Mouse (Mus musculus) forebrain, embryonic 11.5 days (tissue): Measurements from ENCODE around the gene Galnt13. TPM values are rescaled to one million over a fixed set of nuclear protein-coding genes. Genes with fewer than 3 reads are reported as not detected.

Source experiments
- ATAC-seq: fragments of 200-750 bp; cut with Nextera tagmentation; replicated peaks from 2 replicates; pipeline ENCODE4 v1.8.0; 2017; ENCODE audit warnings: moderate TSS enrichment; ENCODE audit not compliant: low FRiP score
- DNase-seq: peaks from one replicate; pipeline ENCODE4 v3.0.0-alpha.2; 2017; ENCODE audit warnings: low spot score
- H3K27ac ChIP-seq: fragments of 300-500 bp; sonication (generic); 2 replicates; pipeline ENCODE4 v1.5.1; 2014; ENCODE audit warnings: low read depth, low read length
- H3K27me3 ChIP-seq: fragments of 300-500 bp; sonication (generic); 2 replicates; pipeline ENCODE4 v1.6.1; 2014; ENCODE audit warnings: mild to moderate bottlenecking, low read length, mixed read lengths; ENCODE audit not compliant: control insufficient read depth, insufficient read depth
- H3K36me3 ChIP-seq: fragments of 300-500 bp; sonication (generic); 2 replicates; pipeline ENCODE4 v1.6.1; 2014; ENCODE audit warnings: mild to moderate bottlenecking, low read length, moderate library complexity, mixed read lengths; ENCODE audit not compliant: control insufficient read depth, insufficient read depth
- H3K4me1 ChIP-seq: fragments of 300-500 bp; sonication (generic); replicated peaks from 2 replicates; pipeline ENCODE4 v1.6.1; 2014; ENCODE audit warnings: low read length, mixed read lengths; ENCODE audit not compliant: control insufficient read depth, insufficient read depth
- H3K4me2 ChIP-seq: fragments of 300-500 bp; sonication (generic); 2 replicates; pipeline ENCODE4 v1.6.1; 2014; ENCODE audit warnings: low read depth, mild to moderate bottlenecking, low read length, moderate library complexity, mixed read lengths; ENCODE audit not compliant: severe bottlenecking
- H3K4me3 ChIP-seq: fragments of 300-500 bp; sonication (generic); 2 replicates; pipeline ENCODE4 v1.5.1; 2014; ENCODE audit warnings: low read depth, low read length
- H3K9ac ChIP-seq: fragments of 300-500 bp; sonication (generic); 2 replicates; pipeline ENCODE4 v1.6.1; 2014; ENCODE audit warnings: low read length
- H3K9me3 ChIP-seq: fragments of 300-500 bp; sonication (generic); 2 replicates; pipeline ENCODE4 v1.6.1; 2016; ENCODE audit warnings: low read length, mixed read lengths; ENCODE audit not compliant: control insufficient read depth
- WGBS: fragments of 180-500 bp; shearing (Covaris S2); extraction: QIAGEN DNeasy Blood & Tissue Kit; methylation state at CpG from one replicate; pipeline ENCODE4 v1.1.7; 2014; 5-methylcytosine and 5-hydroxymethylcytosine counted together
- polyA plus RNA-seq: library from polyadenylated mRNA; unstranded; fragments of >200 nt; fragmentation: Nextera tagmentation; extraction: Ambion mirVana; gene quantifications from 2 replicates; pipeline ENCODE4 v1.2.1, GENCODE M21; 2014

Gene Galnt13
- polyA plus RNA-seq, 1 experiment from 2014 or later: 1.3 TPM

GRCm38 (mm10) chr2:55103521-55103920 is 667.4 kb downstream of the Galnt13 start:
- H3K36me3 ChIP-seq: no peaks in the 10 kb centered on the region
- no peak overlapping the region for H3K9ac ChIP-seq
- no peaks in the 10 kb centered on the region for H3K4me1 ChIP-seq
- no peaks in the 10 kb centered on the region for H3K9me3 ChIP-seq
- H3K27ac ChIP-seq: no peak overlapping the region
- H3K4me3 ChIP-seq: no peak overlapping the region
- no peaks in the 10 kb centered on the region for H3K27me3 ChIP-seq
- no peak for DNase-seq
- ATAC-seq: 0 out of 2 replicates have a peak, but pooled peaks have one; percentile 42
- no peak overlapping the region for H3K4me2 ChIP-seq
- 97% methylated on average over 5 of the region's 5 CpGs for WGBS

- WGBS: 78% methylated on average over 3 of the region's 3 CpGs
- no peaks in the 10 kb centered on the region for H3K27me3 ChIP-seq
- H3K4me3 ChIP-seq: no peak overlapping the region
- no peaks in the 10 kb centered on the region for H3K36me3 ChIP-seq
- ATAC-seq: no peak
- no peak overlapping the region for H3K4me2 ChIP-seq
- no peaks in the 10 kb centered on the region for H3K9me3 ChIP-seq
- H3K4me1 ChIP-seq: no peaks in the 10 kb centered on the region
- H3K9ac ChIP-seq: no peak overlapping the region
- no peak overlapping the region for H3K27ac ChIP-seq
- no peak for DNase-seq
Measured at GRCm38 (mm10) chr2:55107828-55108227, 671.7 kb downstream of the Galnt13 start.

DNA sequence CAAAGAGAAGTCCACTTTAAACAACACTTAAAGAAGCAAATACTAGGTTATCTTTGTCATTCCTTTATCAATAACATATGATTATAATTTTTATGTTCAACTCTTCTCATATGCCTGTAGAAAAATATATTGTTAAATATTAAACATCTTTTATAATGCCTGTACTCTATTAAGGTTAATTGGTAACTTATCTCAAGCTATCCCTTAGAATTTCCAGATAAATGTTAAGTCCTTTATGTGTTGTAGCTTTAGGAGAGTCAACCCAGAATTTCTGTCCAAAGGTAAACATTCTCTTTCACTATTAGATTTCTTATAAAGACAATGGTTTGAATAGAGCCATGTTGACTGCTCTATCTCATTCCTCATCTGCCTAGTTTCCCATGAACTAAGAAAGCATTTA is 717.0 kb downstream of the Galnt13 start:
- H3K9ac ChIP-seq: no peak overlapping the region
- H3K27me3 ChIP-seq: no peaks in the 10 kb centered on the region
- H3K36me3 ChIP-seq: no peaks in the 10 kb centered on the region
- no peaks in the 10 kb centered on the region for H3K4me1 ChIP-seq
- H3K4me2 ChIP-seq: no peak overlapping the region
- H3K4me3 ChIP-seq: no peak overlapping the region
- DNase-seq (no peak), ATAC-seq (no peak)
- H3K27ac ChIP-seq: no peak overlapping the region
- no peaks in the 10 kb centered on the region for H3K9me3 ChIP-seq

DNA sequence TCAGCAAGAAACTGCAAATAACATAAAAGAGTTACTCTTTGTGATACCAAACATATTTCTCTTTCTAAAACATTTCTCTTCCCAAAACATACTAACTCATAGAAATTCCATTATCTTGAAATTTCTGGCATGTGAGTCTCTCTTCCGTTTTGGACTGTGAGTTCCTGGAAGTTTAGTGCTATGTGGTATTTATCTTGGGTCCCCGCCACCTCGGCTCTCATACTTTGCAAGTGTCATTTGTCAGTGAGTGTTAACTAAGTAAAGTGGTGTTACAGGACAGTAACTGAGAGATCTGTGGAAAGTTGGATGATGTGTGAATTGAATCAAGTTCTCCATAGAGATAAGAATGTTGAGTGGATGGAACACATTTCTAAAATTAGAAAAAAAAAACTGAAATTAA is 728.7 kb downstream of the Galnt13 start:
- no peak overlapping the region for H3K4me2 ChIP-seq
- H3K4me1 ChIP-seq: no peaks in the 10 kb centered on the region
- no peak overlapping the region for H3K27ac ChIP-seq
- no peak overlapping the region for H3K9ac ChIP-seq
- ATAC-seq (no peak), DNase-seq (no peak)
- no peaks in the 10 kb centered on the region for H3K9me3 ChIP-seq
- no peaks in the 10 kb centered on the region for H3K27me3 ChIP-seq
- no peaks in the 10 kb centered on the region for H3K36me3 ChIP-seq
- 86% methylated on average over 3 of the region's 3 CpGs for WGBS
- H3K4me3 ChIP-seq: no peak overlapping the region
